Mouse (Mus musculus): ENCODE results near the gene Rgl2. TPM values are rescaled to one million over a fixed set of nuclear protein-coding genes. Genes with fewer than 3 reads are reported as not detected.
"Not testable (repeated sequence)": the region's sequence is repeated elsewhere in the genome, so short reads cannot be mapped to it uniquely, and the experiment has no call there.

Gene Rgl2
- polyA plus RNA-seq, 1 experiment from 2014 or later: 27.2 TPM

- ATAC-seq: no peak
- Histone ChIP-seq H3K4me1 (ENCODE audit: control insufficient read depth, insufficient read depth, low read length) (peaks cover 22% of the 10 kb centered on the region), H3K9ac (ENCODE audit: low read length) (peak overlapping the region; percentile 71), H3K4me2 (ENCODE audit: low read length) (peak overlapping the region; percentile 82), H3K4me3 (ENCODE audit: low read depth, low read length) (peak overlapping the region; percentile 42), H3K9me3 (replicated peaks; ENCODE audit: control insufficient read depth, low read length) (no peaks in the 10 kb centered on the region), H3K36me3 (ENCODE audit: control insufficient read depth, insufficient read depth, low read length) (peaks cover 74% of the 10 kb centered on the region), H3K27me3 (replicated peaks; ENCODE audit: control insufficient read depth, insufficient read depth, low read length) (no peaks in the 10 kb centered on the region), H3K27ac (ENCODE audit: low read depth, low read length) (no peak overlapping the region)
- DNase-seq (ENCODE audit: low spot score): no peak
- 70% methylated on average over 10 of the region's 10 CpGs for WGBS
Measured at GRCm38 (mm10) chr17:33950131-33950625, 20.8 kb downstream of the Rgl2 start.

- H3K4me2 ChIP-seq (ENCODE audit: low read length): peak within 1 kb of the TSS; percentile 82
- peak within 1 kb of the TSS; percentile 42 for H3K4me3 ChIP-seq (ENCODE audit: low read depth, low read length)
- peaks cover 23% of the 10 kb centered on the region for H3K4me1 ChIP-seq (ENCODE audit: control insufficient read depth, insufficient read depth, low read length)
- 2% methylated on average over 43 of the region's 45 CpGs for WGBS
- H3K27ac ChIP-seq (ENCODE audit: low read depth, low read length): peak within 1 kb of the TSS; percentile 65
- no peaks in the 10 kb centered on the region for H3K9me3 ChIP-seq (replicated peaks; ENCODE audit: control insufficient read depth, low read length)
- peak; percentile 64 for ATAC-seq
- no peaks in the 10 kb centered on the region for H3K27me3 ChIP-seq (replicated peaks; ENCODE audit: control insufficient read depth, insufficient read depth, low read length)
- peaks cover 62% of the 10 kb centered on the region for H3K36me3 ChIP-seq (ENCODE audit: control insufficient read depth, insufficient read depth, low read length)
- H3K9ac ChIP-seq (ENCODE audit: low read length): peak within 1 kb of the TSS; percentile 71
- peak; percentile 90 for DNase-seq (ENCODE audit: low spot score)
Measured at GRCm38 (mm10) chr17:33951021-33951946, 21.9 kb downstream of the Rgl2 start, which contains the start of gene B3galt4. TSS of gene B3galt4 (minus strand) at chr17:33951488.

GRCm38 (mm10) chr17:33952015-33952414 lies 22.7 kb downstream of the Rgl2 start:
- DNase-seq (ENCODE audit: low spot score); H3K27ac ChIP-seq (ENCODE audit: low read depth, low read length); H3K4me3 ChIP-seq (ENCODE audit: low read depth, low read length); H3K27me3 ChIP-seq (replicated peaks; ENCODE audit: control insufficient read depth, insufficient read depth, low read length); H3K9ac ChIP-seq (ENCODE audit: low read length); H3K9me3 ChIP-seq (replicated peaks; ENCODE audit: control insufficient read depth, low read length); ATAC-seq: not testable (repeated sequence)
- 71% methylated on average over 13 of the region's 13 CpGs for WGBS
- H3K4me2 ChIP-seq (ENCODE audit: low read length): peak overlapping the region; percentile 82
- H3K36me3 ChIP-seq (ENCODE audit: control insufficient read depth, insufficient read depth, low read length): peaks cover 57% of the 10 kb centered on the region
- H3K4me1 ChIP-seq (ENCODE audit: control insufficient read depth, insufficient read depth, low read length): peaks cover 29% of the 10 kb centered on the region

GRCm38 (mm10) chr17:33952879-33953278 lies 23.5 kb downstream of the Rgl2 start:
- H3K9ac ChIP-seq (ENCODE audit: low read length): no peak overlapping the region
- WGBS: 78% methylated on average over 4 of the region's 4 CpGs
- H3K4me2 ChIP-seq (ENCODE audit: low read length): no peak overlapping the region
- no peak overlapping the region for H3K4me3 ChIP-seq (ENCODE audit: low read depth, low read length)
- no peak overlapping the region for H3K27ac ChIP-seq (ENCODE audit: low read depth, low read length)
- peaks cover 57% of the 10 kb centered on the region for H3K36me3 ChIP-seq (ENCODE audit: control insufficient read depth, insufficient read depth, low read length)
- no peaks in the 10 kb centered on the region for H3K27me3 ChIP-seq (replicated peaks; ENCODE audit: control insufficient read depth, insufficient read depth, low read length)
- no peak for DNase-seq (ENCODE audit: low spot score)
- ATAC-seq: no peak
- H3K4me1 ChIP-seq (ENCODE audit: control insufficient read depth, insufficient read depth, low read length): peaks cover 29% of the 10 kb centered on the region
- no peaks in the 10 kb centered on the region for H3K9me3 ChIP-seq (replicated peaks; ENCODE audit: control insufficient read depth, low read length)

- no peak overlapping the region for H3K9ac ChIP-seq (ENCODE audit: low read length)
- DNase-seq (ENCODE audit: low spot score) (no peak), ATAC-seq (no peak)
- no peaks in the 10 kb centered on the region for H3K27me3 ChIP-seq (replicated peaks; ENCODE audit: control insufficient read depth, insufficient read depth, low read length)
- no peak overlapping the region for H3K27ac ChIP-seq (ENCODE audit: low read depth, low read length)
- H3K4me1 ChIP-seq (ENCODE audit: control insufficient read depth, insufficient read depth, low read length): peaks cover 29% of the 10 kb centered on the region
- peaks cover 55% of the 10 kb centered on the region for H3K36me3 ChIP-seq (ENCODE audit: control insufficient read depth, insufficient read depth, low read length)
- H3K4me2 ChIP-seq (ENCODE audit: low read length): 0 out of 2 replicates have a peak overlapping the region, but pooled peaks have one; percentile 5
- WGBS: 79% methylated on average over 3 of the region's 3 CpGs
- H3K9me3 ChIP-seq (replicated peaks; ENCODE audit: control insufficient read depth, low read length): no peaks in the 10 kb centered on the region
- H3K4me3 ChIP-seq (ENCODE audit: low read depth, low read length): no peak overlapping the region
Measured at GRCm38 (mm10) chr17:33953310-33953709, 24.0 kb downstream of the Rgl2 start.

GRCm38 (mm10) chr17:33953961-33954565 lies 24.7 kb downstream of the Rgl2 start:
- peak overlapping the region; percentile 85 for H3K9ac ChIP-seq (ENCODE audit: low read length)
- H3K27me3 ChIP-seq (replicated peaks; ENCODE audit: control insufficient read depth, insufficient read depth, low read length): no peaks in the 10 kb centered on the region
- H3K4me3 ChIP-seq (ENCODE audit: low read depth, low read length): peak overlapping the region; percentile 75
- peak overlapping the region; percentile 89 for H3K4me2 ChIP-seq (ENCODE audit: low read length)
- H3K36me3 ChIP-seq (ENCODE audit: control insufficient read depth, insufficient read depth, low read length): peaks cover 55% of the 10 kb centered on the region
- peaks cover 29% of the 10 kb centered on the region for H3K4me1 ChIP-seq (ENCODE audit: control insufficient read depth, insufficient read depth, low read length)
- DNase-seq (ENCODE audit: low spot score) (no peak), ATAC-seq (no peak)
- WGBS: 27% methylated on average over 5 of the region's 5 CpGs
- no peak overlapping the region for H3K27ac ChIP-seq (ENCODE audit: low read depth, low read length)
- H3K9me3 ChIP-seq (replicated peaks; ENCODE audit: control insufficient read depth, low read length): no peaks in the 10 kb centered on the region

- H3K27me3 ChIP-seq (replicated peaks; ENCODE audit: control insufficient read depth, insufficient read depth, low read length): no peaks in the 10 kb centered on the region
- H3K4me1 ChIP-seq (ENCODE audit: control insufficient read depth, insufficient read depth, low read length): peaks cover 29% of the 10 kb centered on the region
- peak overlapping the region; percentile 75 for H3K4me3 ChIP-seq (ENCODE audit: low read depth, low read length)
- peak overlapping the region; percentile 85 for H3K9ac ChIP-seq (ENCODE audit: low read length)
- H3K9me3 ChIP-seq (replicated peaks; ENCODE audit: control insufficient read depth, low read length): no peaks in the 10 kb centered on the region
- peak; percentile 45 for ATAC-seq
- peaks cover 55% of the 10 kb centered on the region for H3K36me3 ChIP-seq (ENCODE audit: control insufficient read depth, insufficient read depth, low read length)
- no peak for DNase-seq (ENCODE audit: low spot score)
- WGBS: 1% methylated on average over 31 of the region's 33 CpGs
- peak overlapping the region; percentile 80 for H3K27ac ChIP-seq (ENCODE audit: low read depth, low read length)
- H3K4me2 ChIP-seq (ENCODE audit: low read length): peak overlapping the region; percentile 89
Measured at GRCm38 (mm10) chr17:33954646-33955554, 25.6 kb downstream of the Rgl2 start.

GRCm38 (mm10) chr17:33955555-33956214 lies 26.3 kb downstream of the Rgl2 start, which contains the start of the genes Vps52 and Rps18:
TSS of gene Vps52 (plus strand) at chr17:33955812.
TSS of gene Rps18 (minus strand) at chr17:33956001.
- H3K27ac ChIP-seq (ENCODE audit: low read depth, low read length): peak within 1 kb of the TSS; percentile 80
- H3K36me3 ChIP-seq (ENCODE audit: control insufficient read depth, insufficient read depth, low read length): peaks cover 51% of the 10 kb centered on the region
- H3K4me3 ChIP-seq (ENCODE audit: low read depth, low read length): peak within 1 kb of the TSS; percentile 75
- H3K27me3 ChIP-seq (replicated peaks; ENCODE audit: control insufficient read depth, insufficient read depth, low read length): no peaks in the 10 kb centered on the region
- ATAC-seq: peak; percentile 90
- peak; percentile 99 for DNase-seq (ENCODE audit: low spot score)
- no peaks in the 10 kb centered on the region for H3K9me3 ChIP-seq (replicated peaks; ENCODE audit: control insufficient read depth, low read length)
- peaks cover 22% of the 10 kb centered on the region for H3K4me1 ChIP-seq (ENCODE audit: control insufficient read depth, insufficient read depth, low read length)
- H3K9ac ChIP-seq (ENCODE audit: low read length): peak within 1 kb of the TSS; percentile 85
- under 1% methylated on average over 50 of the region's 50 CpGs for WGBS
- peak within 1 kb of the TSS; percentile 89 for H3K4me2 ChIP-seq (ENCODE audit: low read length)

Data from forebrain, embryonic 14.5 days (tissue).